Mouse (Mus musculus) small intestine, adult 2 months (tissue): Measurements from ENCODE around the gene Csnk1d.

Experiments used
- CTCF ChIP-seq: fragments of 200-500 bp; IDR thresholded peaks from 2 replicates; pipeline ENCODE4 v1.5.1; 2012; ENCODE audit warnings: low read depth, mild to moderate bottlenecking, control low read depth, inconsistent platforms, low read length, moderate library complexity, mixed read lengths; ENCODE audit not compliant: insufficient replicate concordance, insufficient read length; ENCODE audit errors: extremely low read depth
- POLR2A ChIP-seq: fragments of 200-500 bp; IDR thresholded peaks from 2 replicates; pipeline ENCODE4 v1.6.1; 2012; ENCODE audit warnings: low read depth, mild to moderate bottlenecking, control low read depth, inconsistent platforms, low read length, moderate library complexity

GRCm38 (mm10) chr11:120928468-120928867 lies 62.7 kb downstream of the Csnk1d start:
- TF ChIP-seq CTCF (no peak), POLR2A (no peak)
